In genomic region chr5:25654578-25654987, GRCm38 (mm10) we compare ENCODE assay signal across 9 mouse cellular contexts. TPM values are rescaled to one million over a fixed set of nuclear protein-coding genes. Genes with fewer than 3 reads are reported as not detected.
A peak's percentile ranks its signal among the peaks of the same experiment; 100 is the strongest.
DNase-seq lines count a peak whose midpoint lies in the region; ATAC-seq and TF ChIP-seq lines count a peak whose summit lies in the region.
"Had no signal": no experiment of that assay in that cellular context is flagged by ENCODE, and none has a peak within 500 bp of the region (broad histone marks: within the 10 kb centered on the region; RNA-seq: fewer than 3 reads in every experiment).

No protein-coding gene starts in this region.

- ATAC-seq in heart, embryonic 14.5 days (ENCODE audit: insufficient number of reproducible peaks, insufficient read depth, low FRiP score, low read depth) = no peak
- peak; percentile 56 for ATAC-seq in midbrain, embryonic 12.5 days (ENCODE audit: low FRiP score, low read depth)
- ATAC-seq in megakaryocyte, adult 5-6 weeks (ENCODE audit: poor library complexity, severe bottlenecking) = no peak

- peak overlapping the region; percentile 61 for H3K9ac ChIP-seq in heart, embryonic 14.5 days (ENCODE audit: low read length)
- H3K9ac ChIP-seq in midbrain, embryonic 12.5 days (replicated peaks) = 0 out of 2 replicates have a peak overlapping the region, but pooled peaks have one; percentile 31
- H3K9ac ChIP-seq: liver, embryonic 15.5 days had no signal

- H3K4me1 ChIP-seq in heart, embryonic 14.5 days (ENCODE audit: control insufficient read depth in 2 of 2, insufficient read depth in 2 of 2, low read length in 2 of 2) = peaks cover 2 to 9% of the 10 kb centered on the region in 2 experiments; a peak in 3 of 4 replicates
- peaks cover 20% of the 10 kb centered on the region for H3K4me1 ChIP-seq in midbrain, embryonic 12.5 days
- H3K4me1 ChIP-seq: liver, embryonic 15.5 days had no signal

- no peak for TF ChIP-seq CTCF in brain, embryonic 14.5 days (IDR thresholded peaks at IDR 0.05; ENCODE audit: borderline replicate concordance, extremely low read depth, insufficient read depth, insufficient read length)

- intact Hi-C loops in heart, postnatal 36 days (cut with DNase I) = no loop called here

- H3K36me3 ChIP-seq in heart, embryonic 14.5 days (ENCODE audit: control insufficient read depth, insufficient read depth, low read length) = no peaks in the 10 kb centered on the region
- no peaks in the 10 kb centered on the region for H3K36me3 ChIP-seq in midbrain, embryonic 12.5 days
- H3K36me3 ChIP-seq: liver, embryonic 15.5 days had no signal

- no peak for TF ChIP-seq POLR2A in brain, embryonic 14.5 days (IDR thresholded peaks at IDR 0.05; ENCODE audit: borderline replicate concordance, extremely low read depth, insufficient read depth, insufficient read length, poor library complexity, severe bottlenecking)

- H3K9me3 ChIP-seq in heart, embryonic 14.5 days (ENCODE audit: control insufficient read depth, low read length) = no peaks in the 10 kb centered on the region
- H3K9me3 ChIP-seq in midbrain, embryonic 12.5 days = no peaks in the 10 kb centered on the region
- H3K9me3 ChIP-seq: liver, embryonic 15.5 days had no signal

- 6% methylated on average over 14 of the region's 14 CpGs for WGBS in heart, embryonic 14.5 days
- 4% methylated on average over 14 of the region's 14 CpGs for WGBS in midbrain, embryonic 12.5 days

- H3K4me3 ChIP-seq in heart, embryonic 14.5 days (ENCODE audit: control insufficient read depth in 1 of 2, insufficient read depth in 1 of 2, low read depth in 1 of 2, low read length in 2 of 2) = peak overlapping the region; percentile 19 to 25
- H3K4me3 ChIP-seq in midbrain, embryonic 12.5 days = peak overlapping the region; percentile 19
- H3K4me3 ChIP-seq: liver, embryonic 15.5 days had no signal

- DNase-seq in heart, postnatal 36 days = no peak
- DNase-seq in brain, embryonic 14.5 days (ENCODE audit: low read depth) = peak; percentile 65
- DNase-seq in heart, postnatal 4 days = peak; percentile 15
- no peak for DNase-seq in spleen, adult 12 weeks (ENCODE audit: low spot score)
- no peak for DNase-seq in cerebellum, adult 11 months

- H3K27ac ChIP-seq in heart, embryonic 14.5 days (replicated peaks in 1 of 2; ENCODE audit: control insufficient read depth in 1 of 2, insufficient read depth in 1 of 2, low read depth in 2 of 2, low read length in 2 of 2) = no peak overlapping the region
- H3K27ac ChIP-seq in midbrain, embryonic 12.5 days (replicated peaks) = no peak overlapping the region
- H3K27ac ChIP-seq: liver, embryonic 15.5 days had no signal

- H3K4me2 ChIP-seq in heart, embryonic 14.5 days (ENCODE audit: low read length) = peak overlapping the region; percentile 57
- peak overlapping the region; percentile 48 for H3K4me2 ChIP-seq in midbrain, embryonic 12.5 days (replicated peaks)
- H3K4me2 ChIP-seq: liver, embryonic 15.5 days had no signal

- 0 out of 2 replicates have a peak, but pooled peaks cover 3% of the 10 kb centered on the region for H3K27me3 ChIP-seq in heart, embryonic 14.5 days (ENCODE audit: control insufficient read depth, insufficient read depth, low read length)
- H3K27me3 ChIP-seq in midbrain, embryonic 12.5 days = no peaks in the 10 kb centered on the region
- H3K27me3 ChIP-seq: liver, embryonic 15.5 days had no signal

RNA-seq across cellular contexts. Expression of gene Xrcc2, which starts 51.0 kb away (rescaled TPM):
- 8.1 and 9.0 TPM in 2 replicates for polyA plus RNA-seq in heart, embryonic 14.5 days (2014; fragmentation: Nextera tagmentation; extraction: Ambion mirVana)
- total RNA-seq in heart, postnatal 36 days (2021) = 1 to 10 TPM; 5.3 to 5.7 TPM
- 7.9 and 12.0 TPM in 2 replicates for polyA plus RNA-seq in brain, embryonic 14.5 days (2012; rRNA removed)
- total RNA-seq in heart, postnatal 4 days (2021) = 10 to 100 TPM in 1 of 2 experiments, 1 to 10 TPM in 1; 9.5 to 10.2 TPM
- 9.3 and 10.2 TPM in 2 replicates for polyA plus RNA-seq in midbrain, embryonic 12.5 days (2016; fragmentation: Nextera tagmentation; extraction: Ambion mirVana)
- 6.6 and 8.1 TPM in 2 replicates for total RNA-seq in megakaryocyte, adult 5-6 weeks (2015)
- 6.8 and 8.2 TPM in 2 replicates for total RNA-seq in megakaryocyte, adult 5-6 weeks (2017)

Comparison
In these comparisons a context has a peak if more than half of its experiments do, and no peak if none do; other contexts are left out.
1. DNase-seq: peak in brain, embryonic 14.5 days (single experiment) and heart, postnatal 4 days (single experiment); none in heart, postnatal 36 days (0 of 2), spleen, adult 12 weeks (single experiment) and cerebellum, adult 11 months (single experiment).